Mouse (Mus musculus) thymus, postnatal 4 days (tissue): ENCODE data around the gene Tepsin.

ENCODE experiments used
- DNase-seq: peaks from one replicate; pipeline ENCODE4 v3.0.0; 2021

The Tepsin gene

DNA sequence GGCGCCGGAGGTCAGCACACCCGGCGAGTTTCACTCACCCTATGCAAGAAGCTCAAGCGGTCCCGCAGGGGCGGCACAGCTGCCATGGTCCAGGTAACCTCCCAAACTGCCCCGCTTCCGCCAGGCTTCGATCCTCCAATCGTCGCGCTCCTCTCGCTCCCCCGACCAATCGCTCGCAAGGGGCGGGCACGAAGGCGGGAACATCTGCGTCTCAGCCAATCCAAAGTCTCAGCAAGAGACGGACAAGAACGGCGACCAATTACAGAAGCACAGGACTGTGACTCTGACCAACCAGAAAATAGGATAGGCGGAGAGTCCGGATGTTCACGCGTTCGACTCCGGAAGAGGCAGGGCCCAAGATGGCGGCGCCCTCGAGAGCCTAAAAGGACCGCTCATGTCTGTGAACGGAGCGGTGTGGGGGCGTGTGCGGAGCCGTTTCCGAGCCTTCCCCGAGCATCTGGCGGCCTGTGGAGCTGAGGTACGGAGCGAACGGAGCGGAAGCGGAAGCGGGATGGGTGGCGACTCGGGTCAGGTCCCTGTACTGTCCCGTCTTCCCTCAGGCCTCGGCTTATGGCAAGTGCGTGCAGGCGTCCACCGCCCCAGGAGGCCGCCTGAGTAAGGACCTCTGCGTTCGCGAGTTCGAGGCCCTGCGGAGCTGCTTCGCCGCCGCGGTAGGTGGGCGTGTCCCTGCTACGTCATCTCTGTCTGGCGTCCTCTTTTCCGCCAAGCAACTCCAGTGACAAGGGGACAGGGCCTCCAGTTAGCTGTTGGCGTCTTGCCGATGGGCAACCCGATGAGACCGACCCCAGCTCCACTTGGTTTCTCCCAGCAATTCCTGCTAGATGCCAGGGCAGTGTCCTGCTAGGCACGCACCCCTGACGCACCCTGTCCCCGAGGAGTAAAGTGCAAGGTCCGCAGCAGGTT, at the start of gene Tepsin, which contains the start of gene Ndufaf8:
Gene Tepsin (minus strand): TSS at position 144 of the 924 bp plus-strand sequence.
Gene Ndufaf8 (plus strand): TSS at position 341 of the 924 bp plus-strand sequence.
- peak; percentile 96 for DNase-seq

DNA sequence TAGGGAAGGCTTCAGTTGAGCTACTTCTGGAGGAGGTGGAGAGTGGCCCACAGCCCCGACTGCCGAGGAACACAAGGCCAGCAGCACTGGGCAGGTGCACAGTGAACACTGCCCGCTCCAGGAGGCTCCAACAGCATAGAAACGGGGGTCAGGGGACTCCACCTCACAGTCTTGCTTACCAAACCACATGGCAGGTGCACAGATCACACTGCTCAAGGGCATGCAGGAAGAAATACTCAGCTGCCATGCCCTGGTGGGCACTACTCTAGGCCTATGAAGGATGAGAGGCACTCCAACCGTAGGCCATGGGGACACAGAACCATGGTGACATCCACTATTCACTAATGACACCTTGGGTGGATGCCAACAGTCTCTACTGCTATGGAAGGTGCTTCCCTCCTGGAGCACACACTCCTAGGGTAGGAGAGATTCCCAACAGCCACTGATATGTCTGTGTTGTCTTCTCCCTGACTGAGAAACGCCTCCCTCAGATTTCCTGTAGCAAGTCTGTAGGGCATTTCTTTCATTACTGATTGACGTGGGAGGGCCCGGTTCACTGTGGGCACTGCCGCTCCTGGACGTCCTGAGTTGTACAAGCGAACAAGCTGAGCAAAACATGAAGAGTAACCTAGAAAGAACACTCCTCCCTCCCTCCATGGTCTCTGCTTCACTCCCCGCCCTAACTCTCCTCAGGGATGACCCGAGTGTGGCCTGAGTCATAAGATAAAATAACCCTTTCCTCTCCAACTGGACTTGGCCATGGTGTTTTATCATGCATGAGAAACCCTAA, 45.4 kb upstream of the Tepsin start:
- DNase-seq, result no peak

DNA sequence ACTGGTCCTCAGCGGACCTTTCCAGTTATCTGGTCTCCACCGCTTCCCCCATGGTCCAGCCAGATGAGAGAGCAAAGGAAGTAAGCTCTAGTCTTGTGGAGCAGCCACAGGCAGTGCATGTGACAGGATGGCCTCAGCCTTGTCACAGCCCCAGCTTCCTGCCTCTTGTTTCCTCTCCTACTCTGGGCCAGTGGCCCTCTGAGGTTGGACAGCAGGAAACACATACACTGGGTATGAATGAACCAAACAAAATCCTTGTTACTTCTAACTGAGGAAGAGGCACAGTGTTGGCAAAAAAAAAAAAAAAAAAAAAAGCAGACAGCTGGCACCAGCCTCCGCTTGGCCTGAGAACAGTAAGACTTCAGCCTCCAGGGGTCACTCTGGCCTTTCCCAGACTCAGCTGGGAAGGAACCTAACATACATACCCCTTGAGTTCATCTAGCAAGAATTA, 44.1 kb upstream of the Tepsin start:
- DNase-seq, result peak; percentile 42

DNA sequence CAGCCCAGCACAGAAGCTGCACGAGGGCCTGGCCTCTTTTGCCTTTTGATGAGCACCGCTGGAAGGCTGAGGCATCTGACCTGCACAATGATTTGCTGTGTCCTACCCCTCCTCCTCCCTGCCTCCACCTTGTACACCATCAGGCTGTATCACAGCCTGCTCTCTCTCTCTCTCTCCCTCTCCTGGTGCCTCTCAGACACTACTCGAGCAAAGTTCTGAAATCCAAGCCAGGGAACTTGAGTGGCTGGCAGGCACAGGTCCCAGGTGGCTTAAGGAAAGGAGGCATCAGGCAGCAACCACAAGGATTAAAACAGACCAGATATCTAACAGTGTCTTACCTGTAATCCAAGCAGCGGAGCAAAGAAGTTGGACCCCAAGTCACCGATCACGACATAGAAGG, 41.7 kb upstream of the Tepsin start:
- DNase-seq, result no peak

DNA sequence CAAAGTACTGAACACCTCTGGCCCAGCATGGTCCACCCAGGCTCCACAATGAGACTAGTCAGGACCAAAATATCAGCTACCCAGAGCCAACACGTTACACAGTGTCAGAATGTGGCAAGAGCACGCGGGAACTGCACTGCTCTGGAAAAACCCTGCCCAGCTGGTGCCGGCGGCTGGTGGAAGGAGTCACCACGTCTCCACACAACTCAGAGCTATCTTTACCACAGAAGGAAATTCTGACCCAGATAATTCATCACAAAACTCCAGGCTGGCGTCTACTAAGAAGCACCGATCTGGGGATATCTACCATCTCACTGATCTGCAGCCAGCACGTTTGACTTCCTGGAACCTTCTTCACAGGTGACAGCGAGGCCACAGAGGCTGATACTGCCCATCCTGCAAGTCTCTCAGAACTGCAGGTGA, 40.8 kb upstream of the Tepsin start:
- no peak for DNase-seq

DNA sequence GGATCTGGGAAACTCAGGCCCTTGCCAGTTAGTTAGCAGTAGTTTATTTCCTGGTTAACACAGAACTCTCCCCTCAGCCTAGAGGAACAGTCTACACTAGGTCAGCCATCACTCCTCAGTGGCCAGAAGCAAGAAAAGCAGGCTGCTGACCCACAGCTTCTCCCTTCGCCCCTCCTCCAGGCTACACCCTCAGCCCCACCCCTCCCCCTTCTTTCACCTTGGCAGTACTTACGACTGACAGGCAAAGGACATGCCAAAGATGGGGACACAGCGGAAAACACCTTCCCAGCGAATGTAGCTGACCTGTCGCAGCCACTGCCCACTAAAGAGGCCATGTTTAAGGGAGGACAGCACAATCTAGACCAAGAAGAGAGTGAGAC, 39.1 kb upstream of the Tepsin start:
- DNase-seq, result no peak

DNA sequence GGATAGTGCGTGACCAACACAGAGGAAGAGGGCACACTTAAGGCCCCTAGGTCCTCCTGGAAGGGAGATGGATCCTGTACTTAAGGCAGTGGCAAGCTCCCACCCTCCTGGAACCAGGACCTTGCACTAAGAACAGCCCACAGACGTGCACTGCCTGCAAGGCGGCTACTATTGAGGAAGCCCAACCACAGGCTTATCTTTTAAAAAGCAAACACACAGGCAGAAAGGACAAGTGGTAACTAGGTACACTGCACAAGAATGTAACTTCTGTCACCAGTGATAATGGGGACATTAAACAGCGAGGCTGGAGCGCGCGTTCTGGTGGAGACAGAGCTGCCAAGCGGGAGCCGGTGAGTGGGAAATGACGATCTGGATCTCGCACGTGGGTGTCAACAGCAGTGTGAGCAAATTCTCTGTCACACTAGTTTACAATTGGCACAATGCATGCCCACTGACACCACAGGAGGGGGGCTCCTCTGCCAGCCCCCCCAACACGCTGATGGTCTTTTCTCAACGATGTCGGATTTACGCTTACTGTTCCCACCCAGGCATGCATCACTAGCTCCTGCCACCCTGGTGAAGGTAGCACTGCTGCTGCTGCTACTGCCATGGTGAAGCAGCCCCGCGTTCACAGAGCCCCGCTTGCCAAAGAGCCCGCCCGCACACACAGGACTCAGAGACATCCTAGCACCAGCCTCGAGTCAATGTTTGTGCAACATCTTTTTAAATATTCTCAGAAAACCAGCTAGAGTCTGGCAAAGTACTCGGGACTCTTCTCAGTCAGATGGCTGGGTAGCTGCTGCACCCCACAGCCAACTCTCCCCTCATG, 38.5 kb upstream of the Tepsin start:
- no peak for DNase-seq

DNA sequence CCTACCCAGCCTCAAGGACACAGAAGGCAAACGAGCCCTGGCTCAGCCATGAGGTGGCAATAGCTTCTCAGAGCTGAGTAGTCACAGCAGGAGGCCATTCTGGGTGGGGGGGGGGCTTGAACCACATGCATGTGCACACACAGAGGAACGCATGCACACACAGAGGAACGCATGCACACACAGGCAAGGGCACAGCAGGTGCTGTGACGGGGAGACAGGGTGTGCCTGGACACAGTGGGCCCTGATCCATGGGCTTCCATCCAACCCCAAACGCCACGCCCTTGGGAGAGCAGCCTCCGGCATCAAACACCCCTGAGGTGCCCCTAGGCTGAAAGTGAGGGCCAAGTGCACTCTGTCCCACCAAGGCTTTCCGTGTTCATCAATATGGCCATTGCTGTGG, 37.7 kb upstream of the Tepsin start:
- no peak for DNase-seq

DNA sequence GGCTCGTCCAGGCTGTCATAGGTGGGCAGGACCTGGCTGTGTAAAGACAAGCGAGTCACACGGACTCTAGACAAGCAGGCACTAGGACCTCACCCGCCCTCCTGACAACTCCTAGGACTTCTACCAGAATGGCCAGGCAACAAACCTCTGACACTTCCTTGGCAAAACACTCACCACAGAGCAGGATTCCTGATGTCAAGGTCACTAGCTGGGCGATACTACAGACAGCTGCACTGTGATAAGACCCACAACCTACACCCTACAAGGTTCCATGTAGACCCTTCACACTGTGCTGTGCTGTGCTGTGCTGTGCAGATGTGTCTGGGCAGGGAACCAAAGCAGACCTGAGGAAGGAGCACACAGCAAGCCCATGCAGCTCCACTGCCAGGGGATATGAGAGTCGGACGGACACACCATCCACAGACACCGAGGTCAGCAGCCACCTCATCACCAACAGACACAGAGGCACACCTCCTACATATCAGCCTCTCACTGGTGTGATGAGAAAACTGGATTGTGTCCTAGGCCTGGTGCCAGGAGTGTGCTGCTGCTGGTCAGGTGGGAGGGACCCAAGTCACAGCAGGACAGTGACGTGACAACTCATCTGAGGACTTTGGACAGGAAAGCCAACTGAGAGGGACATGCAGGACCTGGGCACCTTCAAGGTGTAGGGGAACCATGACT, 36.5 kb upstream of the Tepsin start:
- DNase-seq, result no peak

DNA sequence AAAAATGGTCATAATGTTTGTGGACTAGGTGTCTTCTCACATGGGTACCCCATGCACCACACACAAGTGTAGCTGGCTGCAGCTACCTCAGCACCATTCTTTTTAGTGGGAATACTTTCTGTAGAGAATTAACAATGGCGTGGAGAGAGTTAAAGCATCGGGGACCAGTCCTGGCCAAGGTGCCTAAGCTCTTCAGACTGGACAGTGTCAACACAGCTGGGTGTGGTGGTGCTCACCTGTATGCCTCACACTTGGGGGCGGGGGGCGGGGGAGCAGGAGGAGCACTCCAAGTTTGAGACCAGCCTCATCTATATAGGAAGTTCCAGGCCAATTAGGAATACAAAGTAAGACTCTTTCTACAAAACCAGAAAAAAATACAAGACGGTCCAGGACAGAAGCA, 35.6 kb upstream of the Tepsin start:
- DNase-seq, result no peak

DNA sequence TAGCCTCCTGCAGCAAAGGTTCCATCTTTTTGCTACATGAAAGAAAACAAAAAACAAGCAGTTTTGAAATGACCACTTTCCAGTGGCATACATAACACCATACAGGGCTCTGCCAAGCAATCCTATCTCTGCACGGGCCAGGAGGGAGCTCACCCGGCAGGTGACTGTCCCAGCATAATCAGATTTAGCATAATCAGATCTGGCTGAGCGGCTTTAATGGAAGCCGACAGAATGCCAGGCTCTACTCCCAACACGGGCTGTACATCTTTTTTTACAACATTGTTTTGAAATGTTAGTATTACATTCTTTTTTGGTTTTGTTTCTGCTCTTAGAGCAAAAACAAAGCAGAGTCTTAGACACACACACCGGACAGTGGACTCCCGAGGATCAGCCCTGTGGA, 30.8 kb upstream of the Tepsin start:
- DNase-seq, result no peak

DNA sequence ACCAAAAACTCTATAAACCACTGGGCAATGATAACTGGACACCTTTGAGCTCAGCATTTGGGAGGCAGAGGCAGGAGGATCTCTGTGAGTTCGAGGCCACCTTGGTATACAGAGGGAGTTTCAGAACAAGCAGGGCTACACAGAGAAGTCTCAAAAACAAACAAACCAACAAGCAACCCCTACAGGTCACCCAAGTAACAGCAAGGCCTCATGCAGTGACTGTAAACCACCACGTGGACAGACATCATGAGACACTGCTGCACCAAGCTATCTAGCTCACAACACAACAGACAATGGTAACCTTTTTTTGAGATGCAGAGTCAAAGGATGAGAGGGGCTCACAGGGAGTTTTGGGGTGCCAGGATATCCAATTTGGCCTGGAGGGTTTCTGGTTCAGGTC, 28.3 kb upstream of the Tepsin start:
- DNase-seq, result no peak

DNA sequence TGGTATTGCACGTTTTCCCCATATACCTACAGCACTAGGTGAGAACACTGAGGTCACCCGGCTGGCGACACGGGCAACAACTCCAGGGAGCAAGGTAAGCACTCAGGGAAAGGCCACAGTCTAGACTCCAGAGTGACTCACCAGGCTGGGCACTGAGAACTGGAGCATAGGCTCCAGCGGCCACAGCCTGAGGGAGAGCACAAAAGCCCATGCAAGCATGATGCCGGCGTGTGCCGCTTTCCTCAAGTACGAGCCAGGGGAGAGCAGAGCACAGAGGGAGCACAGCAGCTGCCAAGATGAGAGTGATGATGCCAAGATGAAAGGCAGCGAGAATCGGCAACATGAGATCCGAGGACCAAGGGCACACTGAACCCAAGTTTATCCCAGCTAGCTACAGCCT, 23.6 kb upstream of the Tepsin start:
- no peak for DNase-seq

DNA sequence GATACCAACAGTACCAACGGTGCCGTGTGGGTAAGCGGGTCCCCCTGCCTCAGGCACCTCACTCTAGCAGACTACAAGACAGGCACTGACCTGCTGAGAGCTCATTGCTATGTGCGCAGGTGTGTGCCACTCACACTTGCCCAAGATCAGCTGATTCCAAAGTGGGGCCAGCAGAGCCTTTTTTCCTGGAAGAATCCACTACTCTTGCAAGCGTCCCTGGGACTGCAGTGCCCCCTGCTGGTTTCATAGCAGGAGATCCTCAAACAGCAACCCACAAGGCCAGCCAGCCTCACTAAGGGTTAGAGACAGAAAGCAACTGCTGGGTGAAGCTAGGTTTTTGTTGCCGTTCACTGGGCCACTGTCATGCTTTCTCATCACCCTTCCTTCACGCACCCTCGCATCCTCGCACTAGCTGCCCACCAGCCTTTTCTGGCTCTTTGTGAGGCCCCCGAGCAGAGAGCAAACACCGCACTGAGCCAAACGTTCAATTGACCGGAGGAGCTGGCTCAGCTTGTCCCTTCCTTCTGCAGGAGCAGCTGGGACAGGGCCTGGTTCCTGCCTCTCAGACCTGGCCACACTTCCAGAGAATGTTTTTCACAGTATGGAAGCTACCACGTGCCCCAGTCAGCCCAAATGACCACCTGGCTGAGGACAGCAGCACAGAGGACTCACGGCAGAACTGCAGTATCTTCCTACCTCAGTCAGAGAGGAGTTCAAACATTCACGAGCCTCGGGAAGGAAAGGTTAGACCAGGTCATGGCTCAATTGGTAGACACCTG, 22.3 kb upstream of the Tepsin start:
- peak; percentile 70 for DNase-seq

DNA sequence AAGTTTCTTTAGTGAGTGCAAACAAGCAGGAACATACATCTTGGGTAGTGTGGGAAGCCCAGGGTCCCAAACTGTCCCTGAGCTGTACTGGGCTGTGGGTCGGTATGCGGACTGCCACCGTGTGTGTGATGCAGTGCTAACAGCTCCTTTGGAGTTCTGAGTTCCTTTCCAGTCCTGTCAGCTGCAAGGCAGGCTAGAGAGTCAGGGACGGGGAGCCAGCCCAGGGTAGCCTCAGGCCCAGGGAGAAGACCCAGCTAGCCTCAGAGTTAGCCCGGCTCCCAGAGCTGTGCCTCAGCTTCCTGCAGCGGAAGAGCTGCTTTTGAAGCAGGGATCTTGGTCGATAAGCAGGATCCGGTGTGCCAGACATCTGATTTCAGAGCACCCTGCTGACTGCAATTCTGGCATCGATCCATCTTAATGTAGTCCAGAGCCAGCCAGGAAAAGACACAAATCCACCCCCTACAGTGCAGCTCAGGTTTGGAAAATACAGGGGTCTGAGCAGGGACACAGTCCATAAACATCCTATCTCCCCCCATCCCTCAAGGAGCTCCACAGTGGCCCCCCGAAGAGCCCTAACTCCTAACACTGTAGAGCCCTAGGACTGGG, 21.5 kb upstream of the Tepsin start:
- no peak for DNase-seq

DNA sequence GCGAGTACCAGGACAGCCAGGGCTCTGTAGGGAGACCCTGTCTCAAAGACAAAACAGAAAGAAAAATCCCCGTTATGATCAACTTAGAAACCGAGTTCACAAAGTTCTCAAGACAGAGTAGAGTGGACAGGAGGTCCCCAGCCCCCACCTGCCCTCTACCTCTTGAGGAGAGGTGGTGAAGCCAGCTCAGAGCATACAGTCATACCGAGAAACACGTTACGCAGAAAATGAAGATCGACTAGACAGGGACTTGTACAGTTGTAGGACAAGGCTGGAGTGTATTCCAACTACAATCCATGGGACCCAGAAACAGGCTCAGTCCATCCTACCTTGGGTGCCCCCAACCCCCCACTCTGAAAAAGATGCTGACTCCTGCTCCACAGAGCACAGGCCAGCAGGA, 20.6 kb upstream of the Tepsin start:
- DNase-seq, result no peak

DNA sequence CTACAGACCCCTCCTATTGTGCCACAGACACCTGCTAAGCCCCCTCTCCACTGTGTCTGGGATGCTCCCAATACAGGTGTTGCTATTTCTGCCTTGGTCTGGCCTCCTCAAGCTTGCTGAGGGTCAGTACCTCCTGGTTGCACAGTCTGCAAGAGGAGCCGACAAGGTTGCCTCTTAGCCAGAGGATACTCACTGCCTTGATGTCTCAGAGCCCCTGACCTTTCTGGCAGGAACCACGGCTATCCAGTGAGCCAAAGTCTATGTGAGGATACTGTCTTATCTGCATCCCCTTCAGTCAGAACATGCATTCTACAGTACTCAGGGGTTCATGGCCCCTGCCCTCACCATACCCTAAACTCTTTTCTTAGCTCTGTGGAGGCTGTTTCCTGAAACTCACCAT, 19.1 kb upstream of the Tepsin start:
- DNase-seq, result no peak

DNA sequence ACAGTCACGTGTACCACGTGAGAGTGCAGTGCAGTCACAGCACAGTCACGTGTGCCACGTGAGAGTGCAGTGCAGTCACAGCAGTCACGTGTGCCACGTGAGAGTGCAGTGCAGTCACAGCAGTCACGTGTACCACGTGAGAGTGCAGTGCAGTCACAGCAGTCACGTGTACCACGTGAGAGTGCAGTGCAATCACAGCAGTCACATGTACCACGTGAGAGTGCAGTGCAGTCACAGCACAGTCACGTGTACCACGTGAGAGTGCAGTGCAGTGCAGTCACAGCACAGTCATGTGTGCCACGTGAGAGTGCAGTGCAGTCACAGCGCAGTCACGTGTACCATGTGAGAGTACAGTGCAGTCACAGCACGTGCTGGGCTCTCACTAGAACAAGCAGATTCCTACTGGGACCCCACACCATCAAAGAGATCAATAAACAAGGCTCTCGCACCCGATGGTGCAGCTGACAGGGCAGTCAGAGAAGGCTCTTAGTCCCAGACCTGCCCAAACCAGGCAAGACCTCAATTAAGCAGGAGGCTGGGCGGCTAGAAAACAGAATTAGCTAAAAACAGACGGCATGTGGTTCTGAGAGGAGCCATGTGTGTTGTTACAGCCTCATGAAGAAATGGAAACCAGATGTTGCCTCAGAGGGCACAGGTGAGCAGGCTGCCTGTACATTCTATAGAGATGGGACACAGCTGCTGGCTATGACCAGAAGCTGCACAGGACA, 16.1 kb upstream of the Tepsin start:
- no peak for DNase-seq

DNA sequence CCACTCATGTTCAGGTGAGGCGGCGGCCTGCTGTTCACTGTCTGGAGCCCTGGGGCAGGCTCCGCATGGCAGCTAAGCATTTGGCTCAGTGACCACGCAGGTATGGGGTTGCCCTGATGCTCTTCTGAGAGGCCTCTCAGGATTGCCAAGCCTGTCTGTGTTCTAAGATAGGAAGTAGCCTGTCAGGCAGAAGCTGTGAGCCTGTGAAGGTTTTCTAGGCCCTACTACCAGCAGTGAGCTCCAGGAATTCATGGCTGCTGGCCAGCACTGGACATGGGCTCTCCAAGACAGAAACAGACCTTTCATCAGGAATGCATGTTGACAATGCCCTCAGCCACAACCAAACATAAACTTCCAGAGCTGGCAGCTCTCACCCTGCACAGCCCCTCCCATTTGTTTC, 13.6 kb upstream of the Tepsin start:
- DNase-seq, result no peak

DNA sequence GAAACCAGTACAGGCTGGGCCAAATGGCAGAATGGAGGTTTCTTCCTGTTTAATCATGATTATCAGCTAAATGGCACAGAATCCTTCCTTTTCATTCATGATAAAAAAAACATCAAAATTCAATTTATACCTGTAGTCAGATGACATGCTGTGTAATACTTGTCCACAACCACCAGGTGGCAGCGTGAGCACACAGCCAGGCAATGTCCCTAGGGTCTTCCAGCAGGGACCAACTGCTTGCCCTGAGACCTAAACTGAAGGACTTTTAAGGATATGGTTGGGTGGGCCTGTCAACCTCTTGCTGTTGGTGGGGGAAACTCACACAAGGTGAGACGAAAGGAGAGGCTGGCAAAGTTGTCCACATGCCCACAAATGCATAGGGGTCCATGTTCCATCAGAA, 12.5 kb upstream of the Tepsin start:
- DNase-seq, result peak; percentile 81
